Mouse (Mus musculus) layer of hippocampus, postnatal 36 days (tissue): ENCODE data around the gene Dyx1c1. TPM values are rescaled to one million over a fixed set of nuclear protein-coding genes. Genes with fewer than 3 reads are reported as not detected.

Experiments
- DNase-seq, 2 experiments: peaks; one replicate each; pipeline ENCODE4 v3.0.0; 2022
- total RNA-seq, 2 experiments: library from RNA; stranded (reverse); gene quantifications; 2 replicates each; pipeline ENCODE4 v1.2.3; 2021

Dyx1c1 gene
- 1 to 10 TPM; 2.2 to 2.6 TPM for total RNA-seq

- peak; percentile 64 to 68 for DNase-seq
These were observed at the start of gene Dyx1c1, which contains the start of gene Gm44503 for GRCm38 (mm10) chr9:72958521-72959450. Gene Dyx1c1 (plus strand): TSS chr9:72958785. Gene Gm44503 (plus strand): TSS chr9:72958852.

- no peak for DNase-seq
These were observed 47.2 kb upstream of the Dyx1c1 start for GRCm38 (mm10) chr9:72911381-72911780.

GRCm38 (mm10) chr9:72913551-72913950 is 45.0 kb upstream of the Dyx1c1 start:
- no peak for DNase-seq

GRCm38 (mm10) chr9:72915728-72916127 is 42.9 kb upstream of the Dyx1c1 start:
- no peak for DNase-seq

- no peak for DNase-seq
These were observed 35.5 kb upstream of the Dyx1c1 start for GRCm38 (mm10) chr9:72923068-72923467.

GRCm38 (mm10) chr9:72925021-72925934 is 33.3 kb upstream of the Dyx1c1 start, which contains the start of gene Pygo1:
Gene Pygo1 (plus strand): TSS chr9:72925645.
- DNase-seq: peak; percentile 60 to 62

GRCm38 (mm10) chr9:72925935-72926258 is 32.7 kb upstream of the Dyx1c1 start:
- no peak for DNase-seq

GRCm38 (mm10) chr9:72931166-72931790 is 27.3 kb upstream of the Dyx1c1 start:
- peak; percentile 77 to 78 for DNase-seq

- DNase-seq: no peak
These were observed 23.3 kb upstream of the Dyx1c1 start for GRCm38 (mm10) chr9:72935309-72935708.

GRCm38 (mm10) chr9:72936301-72936700 is 22.3 kb upstream of the Dyx1c1 start:
- DNase-seq: no peak

- no peak for DNase-seq
These were observed 15.2 kb upstream of the Dyx1c1 start for GRCm38 (mm10) chr9:72943424-72943823.

- DNase-seq: no peak
These were observed 14.3 kb upstream of the Dyx1c1 start for GRCm38 (mm10) chr9:72944286-72944685.

- no peak for DNase-seq
These were observed 11.6 kb upstream of the Dyx1c1 start for GRCm38 (mm10) chr9:72947010-72947409.

- DNase-seq: no peak
These were observed 9.0 kb upstream of the Dyx1c1 start for GRCm38 (mm10) chr9:72949572-72949971.

GRCm38 (mm10) chr9:72954746-72955145 is 3.8 kb upstream of the Dyx1c1 start:
- no peak for DNase-seq

GRCm38 (mm10) chr9:72955546-72955945 is 3.0 kb upstream of the Dyx1c1 start:
- DNase-seq: no peak

GRCm38 (mm10) chr9:72961346-72961745 is 2.8 kb downstream of the Dyx1c1 start:
- DNase-seq: no peak

- DNase-seq: no peak
These were observed 3.4 kb downstream of the Dyx1c1 start for GRCm38 (mm10) chr9:72961959-72962358.

- DNase-seq: peak; percentile 79 to 83
These were observed 9.9 kb downstream of the Dyx1c1 start for GRCm38 (mm10) chr9:72968349-72969061.

- no peak for DNase-seq
These were observed 11.3 kb downstream of the Dyx1c1 start for GRCm38 (mm10) chr9:72969874-72970273.

- peak; percentile 25 to 27 for DNase-seq
These were observed 13.8 kb downstream of the Dyx1c1 start for GRCm38 (mm10) chr9:72972435-72972834.

- DNase-seq: no peak
These were observed 14.4 kb downstream of the Dyx1c1 start for GRCm38 (mm10) chr9:72972984-72973383.
